Mouse (Mus musculus) MEL (cell line): Measurements from ENCODE around the gene Gm13090. TPM values are rescaled to one million over a fixed set of nuclear protein-coding genes. Genes with fewer than 3 reads are reported as not detected.

Source experiments
- DNase-seq: peaks from one replicate; pipeline ENCODE4 v3.0.0; 2011; ENCODE audit warnings: low read depth, low spot score
- H3K27ac ChIP-seq: 2 replicates; pipeline ENCODE4 v1.5.1; 2012; ENCODE audit warnings: low read depth, mild to moderate bottlenecking, control low read depth, low read length, moderate library complexity; ENCODE audit not compliant: control insufficient read depth
- H3K27me3 ChIP-seq, 2 experiments: fragments of 150-350 bp in 1 of 2; sonication (generic) in 1 of 2; 2 replicates each; pipeline ENCODE4 v1.6.1; 2012; ENCODE audit warnings: low read length in 2 of 2, mild to moderate bottlenecking in 2 of 2, improper control_type of control experiment in 1 of 2, moderate library complexity in 1 of 2; ENCODE audit not compliant: insufficient read depth in 2 of 2, control insufficient read depth in 1 of 2
- H3K36me3 ChIP-seq, 2 experiments: 2 replicates each; pipeline ENCODE4 v1.6.1; 2012 to 2014; ENCODE audit warnings: low read length in 2 of 2, improper control_type of control experiment in 1 of 2, inconsistent platforms in 1 of 2, mild to moderate bottlenecking in 1 of 2; ENCODE audit not compliant: insufficient read depth in 2 of 2, control insufficient read depth in 1 of 2
- H3K4me1 ChIP-seq, 2 experiments: fragments of 150-350 bp in 1 of 2; sonication (generic) in 1 of 2; 2 replicates each; pipeline ENCODE4 v1.6.1; 2012; ENCODE audit warnings: low read length in 2 of 2, improper control_type of control experiment in 1 of 2, mild to moderate bottlenecking in 1 of 2; ENCODE audit not compliant: insufficient read depth in 2 of 2, control insufficient read depth in 1 of 2
- H3K4me3 ChIP-seq, 2 experiments: fragments of 150-350 bp in 1 of 2; sonication (generic) in 1 of 2; 2 replicates each; pipeline ENCODE4 v1.5.1; 2012; ENCODE audit warnings: low read depth in 2 of 2, low read length in 2 of 2, mild to moderate bottlenecking in 2 of 2, moderate library complexity in 2 of 2, control low read depth in 1 of 2, improper control_type of control experiment in 1 of 2; ENCODE audit not compliant: control insufficient read depth in 1 of 2, insufficient read depth in 1 of 2
- H3K79me2 ChIP-seq: 2 replicates; pipeline ENCODE4 v1.6.1; 2012; ENCODE audit warnings: mild to moderate bottlenecking, low read length, moderate library complexity; ENCODE audit not compliant: control insufficient read depth, poor library complexity, insufficient read depth
- H3K9ac ChIP-seq: 2 replicates; pipeline ENCODE4 v1.6.1; 2012; ENCODE audit warnings: low read depth, mild to moderate bottlenecking, control low read depth, low read length, moderate library complexity; ENCODE audit not compliant: control insufficient read depth, poor library complexity, severe bottlenecking
- H3K9me3 ChIP-seq: fragments of 150-350 bp; sonication (generic); replicated peaks from 2 replicates; pipeline ENCODE4 v1.6.1; 2012; ENCODE audit warnings: mild to moderate bottlenecking, low read length, improper control_type of control experiment, moderate library complexity; ENCODE audit not compliant: insufficient read depth
- BHLHE40 ChIP-seq: IDR thresholded peaks from 2 replicates; pipeline ENCODE4 v1.6.1; 2012; ENCODE audit warnings: low read depth, mild to moderate bottlenecking, inconsistent platforms, low read length, improper control_type of control experiment, borderline replicate concordance
- CHD1 ChIP-seq: IDR thresholded peaks from 2 replicates; pipeline ENCODE4 v1.6.1; 2012; ENCODE audit warnings: low read depth, mild to moderate bottlenecking, inconsistent platforms, low read length, improper control_type of control experiment
- CHD2 ChIP-seq: IDR thresholded peaks from 2 replicates; pipeline ENCODE4 v1.6.1; 2011; ENCODE audit warnings: low read length, improper control_type of control experiment
- CTCF ChIP-seq, 3 experiments: IDR thresholded peaks in 2 of 3; conservative IDR thresholded peaks in 1 of 3; 2 replicates each; pipeline ENCODE4 v1.5.1; 2011 to 2012; ENCODE audit warnings: low read length in 3 of 3, low read depth in 2 of 3, mild to moderate bottlenecking in 2 of 3, improper control_type of control experiment in 1 of 3, inconsistent platforms in 1 of 3, mixed read lengths in 1 of 3, moderate library complexity in 1 of 3; ENCODE audit not compliant: control insufficient read depth in 1 of 3, insufficient read depth in 1 of 3, poor library complexity in 1 of 3, severe bottlenecking in 1 of 3
- E2F4 ChIP-seq: IDR thresholded peaks from 2 replicates; pipeline ENCODE4 v1.6.1; 2011; ENCODE audit warnings: low read depth, low read length, improper control_type of control experiment, borderline replicate concordance
- EP300 ChIP-seq, 2 experiments: IDR thresholded peaks; 2 replicates each; pipeline ENCODE4 v1.6.1; 2011; ENCODE audit warnings: improper control_type of control experiment in 2 of 2, low read length in 2 of 2, low read depth in 1 of 2, mild to moderate bottlenecking in 1 of 2
- ETS1 ChIP-seq: IDR thresholded peaks from 2 replicates; pipeline ENCODE4 v1.6.1; 2012; ENCODE audit warnings: low read depth, mild to moderate bottlenecking, inconsistent platforms, low read length, improper control_type of control experiment, moderate library complexity
- KAT2A ChIP-seq: conservative IDR thresholded peaks from 2 replicates; pipeline ENCODE4 v1.6.1; 2012; ENCODE audit warnings: low read depth, low read length, improper control_type of control experiment, inconsistent platforms
- MAFK ChIP-seq: IDR thresholded peaks from 2 replicates; pipeline ENCODE4 v1.6.1; 2011; ENCODE audit warnings: low read depth, mild to moderate bottlenecking, low read length, improper control_type of control experiment, borderline replicate concordance
- MAX ChIP-seq: IDR thresholded peaks from 2 replicates; pipeline ENCODE4 v1.6.1; 2011; ENCODE audit warnings: low read length, improper control_type of control experiment
- MEF2A ChIP-seq: IDR thresholded peaks from 2 replicates; pipeline ENCODE4 v1.6.1; 2014; ENCODE audit warnings: low read depth, mild to moderate bottlenecking, inconsistent platforms, low read length, improper control_type of control experiment; ENCODE audit not compliant: poor library complexity, insufficient replicate concordance, severe bottlenecking; ENCODE audit errors: extremely low read depth
- MYB ChIP-seq: IDR thresholded peaks from 2 replicates; pipeline ENCODE4 v1.6.1; 2011; ENCODE audit warnings: mild to moderate bottlenecking, low read depth, low read length, improper control_type of control experiment
- MYC ChIP-seq: IDR thresholded peaks from 2 replicates; pipeline ENCODE4 v1.6.1; 2011; ENCODE audit warnings: low read depth, mild to moderate bottlenecking, low read length, improper control_type of control experiment, moderate library complexity
- NELFE ChIP-seq: IDR thresholded peaks from 2 replicates; pipeline ENCODE4 v1.6.1; 2011; ENCODE audit warnings: low read depth, low read length, improper control_type of control experiment
- NRF1 ChIP-seq: IDR thresholded peaks from 2 replicates; pipeline ENCODE4 v1.6.1; 2014; ENCODE audit warnings: low read depth, mild to moderate bottlenecking, inconsistent platforms, low read length, improper control_type of control experiment, moderate library complexity; ENCODE audit not compliant: poor library complexity, insufficient read depth, severe bottlenecking
- POLR2AphosphoS2 ChIP-seq: IDR thresholded peaks from 2 replicates; pipeline ENCODE4 v1.6.1; 2011; ENCODE audit warnings: low read length, improper control_type of control experiment
- POLR2AphosphoS5 ChIP-seq: IDR thresholded peaks from 2 replicates; pipeline ENCODE4 v1.6.1; 2012; ENCODE audit warnings: low read depth, borderline replicate concordance, mild to moderate bottlenecking, inconsistent platforms, low read length, moderate library complexity, mixed read lengths
- RCOR1 ChIP-seq: IDR thresholded peaks from 2 replicates; pipeline ENCODE4 v1.6.1; 2012; ENCODE audit warnings: low read depth, mild to moderate bottlenecking, inconsistent platforms, low read length, improper control_type of control experiment
- TAL1 ChIP-seq: IDR thresholded peaks from 2 replicates; pipeline ENCODE4 v1.6.1; 2012; ENCODE audit warnings: mild to moderate bottlenecking, inconsistent platforms, low read length, moderate library complexity, mixed read lengths
- TBP ChIP-seq: IDR thresholded peaks from 2 replicates; pipeline ENCODE4 v1.8.0; 2011; ENCODE audit warnings: low read depth, low read length, improper control_type of control experiment
- TCF12 ChIP-seq: IDR thresholded peaks from 2 replicates; pipeline ENCODE4 v1.6.1; 2014; ENCODE audit warnings: low read depth, mild to moderate bottlenecking, inconsistent platforms, low read length, improper control_type of control experiment, moderate library complexity
- UBTF ChIP-seq: IDR thresholded peaks from 2 replicates; pipeline ENCODE4 v1.6.1; 2012; ENCODE audit warnings: low read depth, mild to moderate bottlenecking, inconsistent platforms, low read length, improper control_type of control experiment, moderate library complexity, borderline replicate concordance; ENCODE audit not compliant: insufficient read depth
- USF1 ChIP-seq: IDR thresholded peaks from 2 replicates; pipeline ENCODE4 v1.6.1; 2014; ENCODE audit warnings: low read depth, mild to moderate bottlenecking, inconsistent platforms, low read length, improper control_type of control experiment, moderate library complexity
- USF2 ChIP-seq, 2 experiments: IDR thresholded peaks; 2 replicates each; pipeline ENCODE4 v1.6.1; 2011 to 2012; ENCODE audit warnings: improper control_type of control experiment in 2 of 2, low read length in 2 of 2, borderline replicate concordance in 1 of 2, inconsistent platforms in 1 of 2, low read depth in 1 of 2, mild to moderate bottlenecking in 1 of 2; ENCODE audit not compliant: insufficient read depth in 1 of 2
- ZMIZ1 ChIP-seq: IDR thresholded peaks from 2 replicates; pipeline ENCODE4 v1.6.1; 2012; ENCODE audit warnings: low read depth, mild to moderate bottlenecking, inconsistent platforms, low read length, improper control_type of control experiment, moderate library complexity
- ZNF384 ChIP-seq: IDR thresholded peaks from 2 replicates; pipeline ENCODE4 v1.6.1; 2012; ENCODE audit warnings: low read depth, mild to moderate bottlenecking, inconsistent platforms, low read length, improper control_type of control experiment
- polyA plus RNA-seq, 2 experiments: library from polyadenylated mRNA; stranded (reverse) in 1 of 2; unstranded in 1 of 2; fragments of >175 nt in 1 of 2; fragments of >200 nt in 1 of 2; gene quantifications; 2 replicates each; pipeline versions ENCODE4 v1.2.1 to v1.2.4; 2012; ENCODE audit warnings: low replicate concordance in 2 of 2, low read depth in 1 of 2; ENCODE audit not compliant: insufficient read length in 2 of 2, insufficient read depth in 1 of 2, missing spikeins in 1 of 2
- total RNA-seq: library from RNA; depleted of rRNA; stranded (reverse); fragments of 300-350 nt; gene quantifications from 2 replicates; pipeline ENCODE4 v1.2.3, GENCODE M21; 2012

Gm13090 gene
- total and polyA plus RNA-seq, 3 experiments = not detected

DNA sequence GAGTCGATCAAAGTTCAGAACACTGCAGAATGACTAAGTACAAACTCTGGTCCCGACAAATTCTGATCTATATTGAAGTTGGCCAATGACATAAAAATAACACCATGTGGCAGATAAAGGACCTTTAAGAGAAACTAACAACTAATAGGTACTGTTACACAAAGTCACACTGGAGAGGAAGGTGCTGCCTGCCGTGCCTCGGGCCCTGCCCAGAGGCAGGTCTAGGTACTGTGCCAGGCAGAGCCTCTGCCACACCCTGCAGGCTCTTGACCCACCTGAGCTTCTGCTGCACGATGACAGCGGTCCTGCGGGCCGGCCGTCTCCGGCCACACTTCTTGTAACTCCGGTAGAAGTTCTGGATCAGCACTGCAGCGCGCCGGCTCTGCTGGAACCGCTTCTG lies 14.6 kb upstream of the Gm13090 start:
- no peaks in the 10 kb centered on the region for H3K4me1 ChIP-seq
- DNase-seq = no peak
- no peak overlapping the region for H3K4me3 ChIP-seq
- H3K79me2 ChIP-seq = no peaks in the 10 kb centered on the region
- no peaks in the 10 kb centered on the region for H3K9me3 ChIP-seq
- H3K36me3 ChIP-seq = no peaks in the 10 kb centered on the region
- H3K9ac ChIP-seq = no peak overlapping the region
- no peak for TF ChIP-seq TBP
- no peak for TF ChIP-seq CHD1
- TF ChIP-seq POLR2AphosphoS5 = no peak
- no peak for TF ChIP-seq CHD2
- TF ChIP-seq NELFE = no peak
- no peak for TF ChIP-seq ZNF384
- no peak for TF ChIP-seq POLR2AphosphoS2
- TF ChIP-seq KAT2A = no peak
- no peak for TF ChIP-seq MEF2A
- no peak for TF ChIP-seq TCF12
- TF ChIP-seq, all 39 proteins: peak for 0
- no peaks in the 10 kb centered on the region for H3K27me3 ChIP-seq
- no peak overlapping the region for H3K27ac ChIP-seq

DNA sequence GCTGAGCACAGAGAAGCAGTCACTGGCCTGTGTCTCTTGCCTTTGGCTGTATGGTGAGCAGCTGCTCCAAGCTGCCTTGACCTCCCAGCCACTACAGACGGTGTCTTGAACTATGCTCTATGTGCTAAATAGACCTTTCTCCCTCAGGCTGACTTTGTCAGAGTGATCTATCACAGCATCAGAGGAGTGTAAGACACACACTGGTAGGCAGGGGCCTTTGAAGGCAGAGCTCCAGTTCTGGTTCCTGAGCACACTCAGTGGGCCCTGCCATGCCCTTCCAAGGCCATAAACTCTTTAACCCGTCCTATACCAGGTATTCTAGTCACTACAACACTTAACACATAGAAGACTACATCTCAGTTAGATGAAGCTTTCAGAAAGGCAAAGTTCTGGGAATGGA lies 8.0 kb upstream of the Gm13090 start:
- Histone ChIP-seq H3K9ac (no peak overlapping the region), H3K4me3 (no peak overlapping the region), H3K27ac (no peak overlapping the region), H3K79me2 (no peaks in the 10 kb centered on the region), H3K36me3 (no peaks in the 10 kb centered on the region), H3K4me1 (no peaks in the 10 kb centered on the region), H3K9me3 (no peaks in the 10 kb centered on the region), H3K27me3 (no peaks in the 10 kb centered on the region)
- DNase-seq = no peak
- no peak for TF ChIP-seq MYB
- TF ChIP-seq NRF1 = no peak

DNA sequence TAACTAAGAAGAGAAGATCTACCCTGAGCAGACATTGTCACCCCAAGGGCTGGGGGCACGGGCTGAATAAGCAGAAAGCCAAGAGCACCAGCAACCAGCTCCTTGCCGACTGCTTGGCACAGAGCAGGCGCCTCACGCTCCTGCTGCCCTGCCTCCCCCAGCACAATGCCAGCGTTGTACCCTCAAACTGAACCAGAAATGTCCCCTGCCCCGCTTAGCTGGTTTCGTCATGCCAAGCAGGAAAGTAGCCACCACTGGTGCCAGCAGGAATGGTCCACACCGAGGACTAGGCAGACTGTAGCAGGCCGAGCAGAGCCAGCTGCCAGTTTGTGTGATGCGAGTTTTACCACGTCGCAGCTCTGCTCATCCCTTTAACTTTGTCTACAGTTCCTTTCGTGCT lies 7.4 kb upstream of the Gm13090 start:
- no peaks in the 10 kb centered on the region for H3K4me1 ChIP-seq
- TF ChIP-seq USF1 = no peak
- TF ChIP-seq TAL1 = no peak
- no peak for TF ChIP-seq TBP
- no peak for TF ChIP-seq RCOR1
- TF ChIP-seq ETS1 = no peak
- TF ChIP-seq ZMIZ1 = no peak
- no peak for TF ChIP-seq UBTF
- TF ChIP-seq MAFK = no peak
- no peak for TF ChIP-seq KAT2A
- no peak for TF ChIP-seq MAX
- no peak for TF ChIP-seq E2F4
- TF ChIP-seq CTCF (IDR thresholded peaks at IDR 0.05 in 2 of 3, conservative IDR thresholded peaks at IDR 0.05 in 1 of 3; ENCODE audit: control insufficient read depth in 1 of 3, insufficient read depth in 1 of 3, low read depth in 2 of 3, low read length in 3 of 3, poor library complexity in 1 of 3, severe bottlenecking in 1 of 3) = no peak
- no peak for TF ChIP-seq MYC
- no peak for TF ChIP-seq USF2 (IDR thresholded peaks at IDR 0.05; ENCODE audit: borderline replicate concordance in 1 of 2, insufficient read depth in 1 of 2, low read depth in 1 of 2, low read length in 2 of 2)
- no peak for TF ChIP-seq EP300 (IDR thresholded peaks at IDR 0.05; ENCODE audit: low read depth in 1 of 2, low read length in 2 of 2)
- no peak for TF ChIP-seq BHLHE40
- TF ChIP-seq, all 39 proteins: peak for 0
- Histone ChIP-seq H3K79me2 (no peaks in the 10 kb centered on the region), H3K36me3 (no peaks in the 10 kb centered on the region), H3K4me3 (no peak overlapping the region), H3K27me3 (no peaks in the 10 kb centered on the region), H3K9ac (no peak overlapping the region), H3K27ac (no peak overlapping the region), H3K9me3 (no peaks in the 10 kb centered on the region)
- no peak for DNase-seq
